Mouse (Mus musculus) kidney, adult 18-20 months (tissue): ENCODE measurements at regions not wholly inside any gene's neighbourhood (a gene's known extent, or its start where the extent isn't known, plus 50 kb on each side); places are given as distances from the start of the nearest gene placed in this dataset.
A peak's percentile ranks its signal among the peaks of the same experiment; 100 is the strongest.

Experiments
- DNase-seq: peaks from one replicate; pipeline ENCODE4 v3.0.0; 2021

- no peak for DNase-seq
Measured at GRCm38 (mm10) chr19:26478055-26478737, 126.7 kb upstream of the Smarca2 start.

- DNase-seq = no peak
Measured at GRCm38 (mm10) chr19:26484322-26484721, 120.5 kb upstream of the Smarca2 start.

- DNase-seq = no peak
Measured at GRCm38 (mm10) chr19:26492806-26493205, 112.0 kb upstream of the Smarca2 start.

GRCm38 (mm10) chr19:26501064-26501463 lies 103.8 kb upstream of the Smarca2 start:
- DNase-seq = no peak

GRCm38 (mm10) chr19:26504027-26504426 lies 100.8 kb upstream of the Smarca2 start:
- no peak for DNase-seq

- DNase-seq = no peak
Measured at GRCm38 (mm10) chr19:26506802-26507201, 98.0 kb upstream of the Smarca2 start.

- DNase-seq = no peak
Measured at GRCm38 (mm10) chr19:26507986-26508385, 96.9 kb upstream of the Smarca2 start.

- DNase-seq = peak; percentile 3
Measured at GRCm38 (mm10) chr19:26508616-26509015, 96.2 kb upstream of the Smarca2 start.

GRCm38 (mm10) chr19:26509240-26509639 lies 95.6 kb upstream of the Smarca2 start:
- no peak for DNase-seq

- no peak for DNase-seq
Measured at GRCm38 (mm10) chr19:26510185-26510584, 94.7 kb upstream of the Smarca2 start.

GRCm38 (mm10) chr19:26510887-26511286 lies 94.0 kb upstream of the Smarca2 start:
- DNase-seq = no peak

- no peak for DNase-seq
Measured at GRCm38 (mm10) chr19:26511756-26512155, 93.1 kb upstream of the Smarca2 start.

- DNase-seq = no peak
Measured at GRCm38 (mm10) chr19:26524583-26524982, 80.3 kb upstream of the Smarca2 start.

- no peak for DNase-seq
Measured at GRCm38 (mm10) chr19:26531390-26531789, 73.5 kb upstream of the Smarca2 start.

GRCm38 (mm10) chr19:26532509-26532908 lies 72.3 kb upstream of the Smarca2 start:
- no peak for DNase-seq

GRCm38 (mm10) chr19:26545671-26546070 lies 59.2 kb upstream of the Smarca2 start:
- DNase-seq = no peak

GRCm38 (mm10) chr19:26547522-26547921 lies 57.3 kb upstream of the Smarca2 start:
- DNase-seq = no peak

- DNase-seq = no peak
Measured at GRCm38 (mm10) chr19:26548562-26549270, 56.1 kb upstream of the Smarca2 start.

- DNase-seq = no peak
Measured at GRCm38 (mm10) chr19:26550299-26550698, 54.6 kb upstream of the Smarca2 start.
